Comparison of ENCODE assay signal across 9 mouse cellular contexts in the genomic region with DNA sequence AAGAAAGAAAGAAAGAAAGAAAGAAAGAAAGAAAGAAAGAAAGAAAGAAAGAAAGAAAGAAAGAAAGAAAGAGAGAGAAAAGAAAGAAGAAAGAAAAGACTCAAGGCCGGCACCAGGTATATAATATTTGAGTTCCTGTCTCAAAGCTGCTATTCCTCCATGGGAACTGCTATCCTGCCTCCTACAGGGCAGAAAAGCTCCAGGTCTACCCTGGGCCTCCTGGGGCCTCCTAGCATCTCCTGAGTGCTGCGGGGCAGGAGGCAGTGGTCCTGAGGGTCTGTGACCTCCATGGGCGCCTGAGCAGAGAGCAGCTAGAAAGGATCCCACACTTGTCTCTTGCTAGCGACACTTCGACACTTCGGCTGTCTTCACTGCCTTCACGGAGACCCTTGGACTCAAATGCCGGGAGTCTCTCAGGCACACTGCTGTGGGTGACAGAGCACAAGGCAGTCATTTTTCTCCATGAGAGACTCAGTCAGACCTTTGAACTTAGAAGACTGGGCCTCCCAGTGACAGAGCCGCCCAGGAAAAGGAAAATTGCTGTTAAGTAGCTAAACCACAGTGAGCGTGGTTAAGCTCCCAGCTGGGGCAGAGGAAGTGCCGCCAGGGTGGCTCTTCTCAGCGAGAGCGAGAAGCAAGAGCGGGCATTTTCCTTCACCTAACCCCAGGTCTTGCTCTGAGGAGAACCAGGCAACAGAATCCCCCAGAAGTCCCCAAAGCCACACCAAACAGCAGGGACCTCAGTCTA. TPM values are rescaled to one million over a fixed set of nuclear protein-coding genes. Genes with fewer than 3 reads are reported as not detected.
A peak's percentile ranks its signal among the peaks of the same experiment; 100 is the strongest.
DNase-seq lines count a peak whose midpoint lies in the region; ATAC-seq and TF ChIP-seq lines count a peak whose summit lies in the region.
"Had no signal": no experiment of that assay in that cellular context is flagged by ENCODE, and none has a peak within 500 bp of the region (broad histone marks: within the 10 kb centered on the region; RNA-seq: fewer than 3 reads in every experiment).

No protein-coding gene starts in this region.

- H3K4me2 ChIP-seq in lung, embryonic 14.5 days: no peak overlapping the region
- H3K4me2 ChIP-seq in forebrain, embryonic 16.5 days (ENCODE audit: low read length): no peak overlapping the region
- no peak overlapping the region for H3K4me2 ChIP-seq in liver, embryonic 13.5 days
- H3K4me2 ChIP-seq: limb, embryonic 12.5 days had no signal

- TF ChIP-seq CTCF in lung, embryonic 14.5 days (IDR thresholded peaks at IDR 0.05; ENCODE audit: low read depth): no peak

- H3K4me3 ChIP-seq in lung, embryonic 14.5 days (ENCODE audit: low read depth, low read length): no peak overlapping the region
- H3K4me3 ChIP-seq in forebrain, embryonic 16.5 days (replicated peaks; ENCODE audit: low read length): no peak overlapping the region
- no peak overlapping the region for H3K4me3 ChIP-seq in liver, embryonic 13.5 days (replicated peaks)
- H3K4me3 ChIP-seq: limb, embryonic 12.5 days had no signal

- intact Hi-C loops in gastrocnemius, postnatal 36 days (cut with DNase I): no loop called here

- H3K36me3 ChIP-seq in lung, embryonic 14.5 days (ENCODE audit: insufficient read depth): no peaks in the 10 kb centered on the region; the same call in 1 of the 2 replicates
- no peaks in the 10 kb centered on the region for H3K36me3 ChIP-seq in forebrain, embryonic 16.5 days (ENCODE audit: control insufficient read depth, insufficient read depth)
- H3K36me3 ChIP-seq in liver, embryonic 13.5 days: no peaks in the 10 kb centered on the region
- H3K36me3 ChIP-seq: limb, embryonic 12.5 days had no signal

- no peak for ATAC-seq in lung, embryonic 14.5 days (ENCODE audit: insufficient read depth)
- ATAC-seq in forebrain, embryonic 16.5 days: no peak
- ATAC-seq in liver, embryonic 13.5 days (ENCODE audit: low read depth): no peak

- peaks cover 11% of the 10 kb centered on the region; the same call in 1 of the 2 replicates for H3K27me3 ChIP-seq in lung, embryonic 14.5 days (ENCODE audit: insufficient read depth, low read length)
- H3K27me3 ChIP-seq in forebrain, embryonic 16.5 days (replicated peaks; ENCODE audit: control insufficient read depth, insufficient read depth, low read length): no peaks in the 10 kb centered on the region
- no peaks in the 10 kb centered on the region for H3K27me3 ChIP-seq in liver, embryonic 13.5 days

- DNase-seq in lung, embryonic 14.5 days: peak; percentile 57
- DNase-seq in lung, postnatal 36 days: no peak
- DNase-seq in liver, embryonic 13.5 days: no peak
- DNase-seq in thymus, postnatal 10 days (ENCODE audit: low spot score in 2 of 2): peak; percentile 76 to 79
- DNase-seq in embryo, embryonic 10.5 days (ENCODE audit: low spot score): no peak
- no peak for DNase-seq in retina, embryonic 14.5 days (ENCODE audit: low spot score)
- no peak for DNase-seq in gastrocnemius, postnatal 36 days

- H3K9me3 ChIP-seq in lung, embryonic 14.5 days (ENCODE audit: low read depth, low read length): no peaks in the 10 kb centered on the region
- H3K9me3 ChIP-seq in forebrain, embryonic 16.5 days (ENCODE audit: control insufficient read depth, low read length): no peaks in the 10 kb centered on the region
- no peaks in the 10 kb centered on the region for H3K9me3 ChIP-seq in liver, embryonic 13.5 days (replicated peaks)
- H3K9me3 ChIP-seq: limb, embryonic 12.5 days had no signal

- H3K9ac ChIP-seq in lung, embryonic 14.5 days: no peak overlapping the region
- H3K9ac ChIP-seq in forebrain, embryonic 16.5 days (replicated peaks; ENCODE audit: low read depth, low read length): peak overlapping the region; percentile 11; the same call in 1 of the 2 replicates
- peak overlapping the region; percentile 29; the same call in 1 of the 2 replicates for H3K9ac ChIP-seq in liver, embryonic 13.5 days
- H3K9ac ChIP-seq: limb, embryonic 12.5 days had no signal

- 37% methylated on average over 14 of the region's 14 CpGs for WGBS in lung, embryonic 14.5 days
- WGBS in forebrain, embryonic 16.5 days: 55% methylated on average over 14 of the region's 14 CpGs
- WGBS in liver, embryonic 13.5 days (ENCODE audit: insufficient replicate concordance): 44% methylated on average over 14 of the region's 14 CpGs

- peaks cover 16% of the 10 kb centered on the region; the same call in 1 of the 2 replicates for H3K4me1 ChIP-seq in lung, embryonic 14.5 days (ENCODE audit: insufficient read depth)
- H3K4me1 ChIP-seq in forebrain, embryonic 16.5 days (replicated peaks; ENCODE audit: control insufficient read depth, insufficient read depth, low read length): peaks cover 55% of the 10 kb centered on the region
- peaks cover 47% of the 10 kb centered on the region for H3K4me1 ChIP-seq in liver, embryonic 13.5 days (replicated peaks)

- no peak overlapping the region for H3K27ac ChIP-seq in lung, embryonic 14.5 days (ENCODE audit: low read depth)
- H3K27ac ChIP-seq in forebrain, embryonic 16.5 days (ENCODE audit: low read length): peak overlapping the region; percentile 56
- no peak overlapping the region for H3K27ac ChIP-seq in liver, embryonic 13.5 days
- H3K27ac ChIP-seq: limb, embryonic 12.5 days had no signal

RNA-seq across cellular contexts. Expression of a gene that starts 35.7 kb away (rescaled TPM):
- not detected in 2 replicates for polyA plus RNA-seq in lung, embryonic 14.5 days (2014; fragmentation: Nextera tagmentation; extraction: Ambion mirVana)
- polyA plus RNA-seq in forebrain, embryonic 16.5 days (2015; fragmentation: Nextera tagmentation; extraction: Ambion mirVana): 0.29 and 0.37 TPM in 2 replicates
- polyA plus RNA-seq in liver, embryonic 13.5 days (2015; fragmentation: Nextera tagmentation; extraction: Ambion mirVana): 0.06 and 0.12 TPM in 2 replicates
- not detected for total RNA-seq in gastrocnemius, postnatal 36 days (2021)

RNA-seq across cellular contexts. Expression of a gene that starts 43.7 kb away (rescaled TPM):
- polyA plus RNA-seq in lung, embryonic 14.5 days (2014; fragmentation: Nextera tagmentation; extraction: Ambion mirVana): 17.9 and 18.7 TPM in 2 replicates
- polyA plus RNA-seq in forebrain, embryonic 16.5 days (2015; fragmentation: Nextera tagmentation; extraction: Ambion mirVana): 20.6 and 24.2 TPM in 2 replicates
- polyA plus RNA-seq in liver, embryonic 13.5 days (2015; fragmentation: Nextera tagmentation; extraction: Ambion mirVana): 11.9 and 13.3 TPM in 2 replicates
- 10 to 100 TPM; 10.6 to 12.9 TPM for total RNA-seq in gastrocnemius, postnatal 36 days (2021)

RNA-seq across cellular contexts. Expression of a gene that starts 44.1 kb away (rescaled TPM):
- polyA plus RNA-seq in lung, embryonic 14.5 days (2014; fragmentation: Nextera tagmentation; extraction: Ambion mirVana): 11.4 and 14.3 TPM in 2 replicates
- 11.0 and 11.2 TPM in 2 replicates for polyA plus RNA-seq in forebrain, embryonic 16.5 days (2015; fragmentation: Nextera tagmentation; extraction: Ambion mirVana)
- polyA plus RNA-seq in liver, embryonic 13.5 days (2015; fragmentation: Nextera tagmentation; extraction: Ambion mirVana): 5.1 and 6.8 TPM in 2 replicates
- 1 to 10 TPM; 4.5 to 6.0 TPM for total RNA-seq in gastrocnemius, postnatal 36 days (2021)

RNA-seq across cellular contexts. Expression of a gene that starts 45.5 kb away (rescaled TPM):
- 8.8 and 10.4 TPM in 2 replicates for polyA plus RNA-seq in lung, embryonic 14.5 days (2014; fragmentation: Nextera tagmentation; extraction: Ambion mirVana)
- 23.2 and 26.9 TPM in 2 replicates for polyA plus RNA-seq in forebrain, embryonic 16.5 days (2015; fragmentation: Nextera tagmentation; extraction: Ambion mirVana)
- polyA plus RNA-seq in liver, embryonic 13.5 days (2015; fragmentation: Nextera tagmentation; extraction: Ambion mirVana): 16.3 and 18.2 TPM in 2 replicates
- total RNA-seq in gastrocnemius, postnatal 36 days (2021): 1 to 10 TPM; 3.6 to 4.4 TPM

Comparison
In these comparisons a context has a peak if more than half of its experiments do, and no peak if none do; other contexts are left out.
1. DNase-seq: peak in lung, embryonic 14.5 days (single experiment) and thymus, postnatal 10 days (2 of 2); none in lung, postnatal 36 days (single experiment), liver, embryonic 13.5 days (single experiment), embryo, embryonic 10.5 days (single experiment), retina, embryonic 14.5 days (single experiment) and gastrocnemius, postnatal 36 days (0 of 2).